Mouse (Mus musculus) adipocyte (in vitro differentiated cells): ENCODE measurements around the gene Gm5728.
"Not testable (repeated sequence)": the region's sequence is repeated elsewhere in the genome, so short reads cannot be mapped to it uniquely, and the experiment has no call there.

ENCODE experiments used
- DNase-seq: peaks from one replicate; pipeline ENCODE4 v3.0.0-alpha.2; 2016; ENCODE audit warnings: low spot score

Gm5728 gene

GRCm38 (mm10) chr7:20375310-20375709 lies at the start of gene Gm5728:
Gm5728 (minus strand) TSS chr7:20375410.
- not testable (repeated sequence) for DNase-seq

GRCm38 (mm10) chr7:20417642-20418041 lies 42.4 kb upstream of the Gm5728 start, which contains the start of gene Vmn1r100:
Vmn1r100 (plus strand) TSS chr7:20417942.
- DNase-seq, result not testable (repeated sequence)

- not testable (repeated sequence) for DNase-seq
Observed at GRCm38 (mm10) chr7:20333965-20334364, 41.2 kb downstream of the Gm5728 start, which contains the start of gene Gm4133. Gm4133 (minus strand) TSS chr7:20334065.
